Mouse (Mus musculus): ENCODE measurements around the gene Emc1. TPM values are rescaled to one million over a fixed set of nuclear protein-coding genes. Genes with fewer than 3 reads are reported as not detected.

Emc1 gene
- total RNA-seq (2023), result 41.5 TPM

DNA sequence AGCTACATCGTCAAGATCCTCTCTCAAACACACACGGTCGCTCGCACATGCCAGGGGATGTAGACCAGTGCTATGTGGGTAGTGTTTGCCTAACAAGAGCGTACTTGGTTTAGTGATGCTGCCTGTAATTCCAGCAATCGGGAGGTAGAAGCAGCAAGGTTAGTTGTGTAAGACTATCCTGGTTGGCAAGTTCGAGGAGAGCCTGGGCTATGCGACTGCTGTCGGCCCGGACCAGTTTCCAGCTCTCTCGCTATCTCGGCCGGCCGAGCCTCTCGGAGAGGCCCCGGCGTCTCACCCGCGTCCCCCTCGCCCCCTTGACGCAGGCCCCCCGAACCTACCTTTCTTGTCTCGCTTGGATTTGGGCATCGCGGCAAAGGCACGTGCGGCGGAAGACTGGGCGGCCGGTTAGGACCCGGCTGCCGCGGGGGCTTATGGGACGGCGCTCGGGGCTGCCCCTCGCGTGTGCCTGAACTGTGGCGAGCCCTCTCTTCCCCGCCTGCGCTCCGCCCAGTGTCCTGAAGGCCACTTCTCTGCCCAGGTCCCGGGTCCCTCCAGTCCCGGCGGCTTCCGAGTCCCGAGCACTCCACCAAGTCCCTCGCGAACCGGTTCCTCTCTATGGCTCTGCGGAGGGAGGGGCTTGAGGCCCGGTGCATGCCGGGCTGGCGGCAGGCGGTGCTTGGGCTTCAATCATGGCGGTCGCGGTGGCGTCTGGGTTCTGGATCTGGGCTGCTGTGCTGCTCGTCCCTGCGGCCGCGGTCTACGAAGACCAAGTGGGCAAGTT is at the start of gene Emc1, which contains the start of the genes Mrto4 and Ubr4:
TSS of gene Emc1 (plus strand) at position 657 of the 781 bp plus-strand sequence.
TSS of gene Mrto4 (minus strand) at position 646 of the 781 bp plus-strand sequence.
TSS of gene Ubr4 (plus strand) at position 679 of the 781 bp plus-strand sequence.

DNA sequence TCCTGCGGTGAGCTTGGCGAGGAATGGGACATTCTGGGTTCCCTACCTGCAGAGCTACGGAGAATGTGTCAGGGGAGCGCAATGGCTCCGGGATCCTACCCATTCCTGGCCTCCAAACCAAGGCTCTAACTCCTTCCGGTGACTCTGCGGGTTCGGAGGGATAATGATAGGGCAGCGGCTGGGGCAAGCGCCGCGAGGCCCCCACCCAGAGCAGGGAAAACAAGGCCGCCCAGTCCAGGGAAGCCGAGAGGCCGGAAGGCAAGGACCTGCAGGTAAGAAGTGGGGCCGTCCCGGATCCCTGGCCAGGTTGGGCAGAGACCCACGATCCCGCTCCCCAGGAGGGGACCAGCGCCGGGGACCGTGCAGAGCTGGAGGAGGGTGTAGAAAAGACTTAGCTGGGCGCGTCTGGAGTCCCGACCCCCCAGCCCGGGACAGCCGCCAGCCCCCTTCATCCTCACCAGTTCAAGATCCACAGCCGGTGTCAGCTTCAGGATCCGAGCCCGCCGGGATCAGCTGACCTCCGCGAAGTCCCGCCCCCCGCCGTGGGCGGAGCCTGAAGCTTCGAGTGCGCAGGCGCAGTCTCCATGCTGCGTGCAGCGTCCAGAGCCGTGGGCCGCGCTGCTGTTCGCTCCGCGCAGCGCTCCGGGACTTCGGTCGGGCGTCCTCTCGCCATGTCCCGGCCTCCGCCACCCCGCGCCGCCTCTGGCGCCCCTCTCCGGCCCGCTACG is 42.1 kb upstream of the Emc1 start, which contains the start of the genes Pqlc2 and Akr7a5:
TSS of gene Pqlc2 (minus strand) at position 538 of the 728 bp plus-strand sequence.
TSS of gene Akr7a5 (plus strand) at position 574 of the 728 bp plus-strand sequence.

Other genes with a start within 250 kb of the Emc1 start
- gene Minos1, start 221.5 kb upstream of the Emc1 start, total RNA-seq (2023), result 114 TPM
- 384 TPM for gene Capzb, start 159.7 kb upstream of the Emc1 start, total RNA-seq (2023)
- gene Pqlc2, start 41.9 kb upstream of the Emc1 start, total RNA-seq (2023), result 3.9 TPM
- 14.8 TPM for gene Akr7a5, start 41.8 kb upstream of the Emc1 start, total RNA-seq (2023)
- gene Mrto4, start within 50 bp of the Emc1 start, total RNA-seq (2023), result 106 TPM
- 210 TPM for gene Ubr4, start within 50 bp of the Emc1 start, total RNA-seq (2023)
- gene Iffo2, start 178.0 kb downstream of the Emc1 start, total RNA-seq (2023), result 12.2 TPM